Mouse (Mus musculus) lung, postnatal 0 days (tissue): ENCODE data around the gene Lrrn1. TPM values are rescaled to one million over a fixed set of nuclear protein-coding genes. Genes with fewer than 3 reads are reported as not detected.

Source experiments
- ATAC-seq: fragments of 200-750 bp; cut with Nextera tagmentation; 2 replicates; pipeline ENCODE4 v1.8.0; 2017; ENCODE audit warnings: moderate library complexity
- DNase-seq: peaks from one replicate; pipeline ENCODE4 v3.0.0-alpha.2; 2016; ENCODE audit warnings: low spot score
- H3K27ac ChIP-seq: fragments of 300-500 bp; sonication (generic); 2 replicates; pipeline ENCODE4 v1.5.1; 2014; ENCODE audit warnings: antibody characterized with exemption, mild to moderate bottlenecking, low read length, mixed read lengths
- H3K27me3 ChIP-seq: fragments of 300-500 bp; sonication (generic); replicated peaks from 2 replicates; pipeline ENCODE4 v1.6.1; 2014; ENCODE audit warnings: low read length, mixed read lengths; ENCODE audit not compliant: insufficient read depth
- H3K36me3 ChIP-seq: fragments of 300-500 bp; sonication (generic); 2 replicates; pipeline ENCODE4 v1.6.1; 2014; ENCODE audit warnings: low read length, mixed read lengths; ENCODE audit not compliant: insufficient read depth
- H3K4me1 ChIP-seq: fragments of 300-500 bp; sonication (generic); 2 replicates; pipeline ENCODE4 v1.6.1; 2014; ENCODE audit warnings: antibody characterized with exemption, low read depth, low read length, mixed read lengths; ENCODE audit not compliant: insufficient read depth
- H3K4me2 ChIP-seq: fragments of 300-500 bp; sonication (generic); replicated peaks from 2 replicates; pipeline ENCODE4 v1.6.1; 2014; ENCODE audit warnings: low read depth, mild to moderate bottlenecking, low read length, moderate library complexity, mixed read lengths
- H3K4me3 ChIP-seq: fragments of 300-500 bp; sonication (generic); 2 replicates; pipeline ENCODE4 v1.5.1; 2014; ENCODE audit warnings: low read depth, low read length
- H3K9ac ChIP-seq: fragments of 300-500 bp; sonication (generic); replicated peaks from 2 replicates; pipeline ENCODE4 v1.6.1; 2014; ENCODE audit warnings: low read depth, mild to moderate bottlenecking
- H3K9me3 ChIP-seq: fragments of 300-500 bp; sonication (generic); 2 replicates; pipeline ENCODE4 v1.6.1; 2016; ENCODE audit warnings: low read length, mixed read lengths
- CTCF ChIP-seq: IDR thresholded peaks from 2 replicates; pipeline ENCODE4 v1.5.1; 2016; ENCODE audit warnings: antibody characterized with exemption, mild to moderate bottlenecking
- EP300 ChIP-seq: IDR thresholded peaks from 2 replicates; pipeline ENCODE4 v1.6.1; 2016; ENCODE audit warnings: antibody characterized with exemption, mild to moderate bottlenecking, control low read depth
- WGBS: fragments of 180-500 bp; shearing (Covaris S2); extraction: QIAGEN DNeasy Blood & Tissue Kit; methylation state at CpG from one replicate; pipeline ENCODE4 v1.1.7; 2014; 5-methylcytosine and 5-hydroxymethylcytosine counted together
- polyA plus RNA-seq: library from polyadenylated mRNA; unstranded; fragments of >200 nt; fragmentation: Nextera tagmentation; extraction: Ambion mirVana; gene quantifications from 2 replicates; pipeline ENCODE4 v1.2.1, GENCODE M21; 2015

The Lrrn1 gene
- polyA plus RNA-seq, 1 experiment from 2014 or later = 4.1 TPM

DNA sequence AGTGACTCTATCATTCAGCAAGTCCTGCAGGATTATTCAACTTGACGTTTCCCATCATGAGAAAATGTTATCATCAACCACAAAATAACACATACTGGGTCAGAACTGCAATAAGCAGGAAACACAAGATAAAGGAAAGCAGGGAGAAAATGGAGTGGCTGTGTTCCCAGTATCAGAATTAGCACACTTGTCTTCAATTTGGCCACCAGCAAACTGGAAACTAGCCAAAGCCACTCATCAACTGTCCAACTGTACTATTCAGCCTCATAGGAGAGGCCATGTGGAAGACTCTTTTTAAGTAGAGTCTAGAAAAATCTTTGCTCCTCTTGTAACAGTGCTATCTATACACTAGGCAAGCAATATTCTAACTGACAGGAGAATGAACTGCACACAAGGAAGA lies 84.7 kb downstream of the Lrrn1 start:
- H3K9ac ChIP-seq = no peak overlapping the region
- 43% methylated on average over 1 of the region's 1 CpGs for WGBS
- no peaks in the 10 kb centered on the region for H3K9me3 ChIP-seq
- H3K36me3 ChIP-seq = no peaks in the 10 kb centered on the region
- H3K4me3 ChIP-seq = no peak overlapping the region
- ATAC-seq = no peak
- H3K27me3 ChIP-seq = no peaks in the 10 kb centered on the region
- no peaks in the 10 kb centered on the region for H3K4me1 ChIP-seq
- no peak overlapping the region for H3K4me2 ChIP-seq
- DNase-seq = no peak
- H3K27ac ChIP-seq = no peak overlapping the region
- TF ChIP-seq CTCF = no peak
- no peak for TF ChIP-seq EP300
